Mouse (Mus musculus) layer of hippocampus, adult 2 months (tissue): ENCODE data around the gene Cyb561d1. TPM values are rescaled to one million over a fixed set of nuclear protein-coding genes. Genes with fewer than 3 reads are reported as not detected.

Experiments
- DNase-seq, 2 experiments: peaks; one replicate each; pipeline ENCODE4 v3.0.0; 2022; ENCODE audit warnings: low spot score in 2 of 2
- H3K27ac ChIP-seq: fragments of 200-600 bp; 2 replicates; pipeline ENCODE4 v1.8.1; 2022
- H3K4me3 ChIP-seq: fragments of 200-600 bp; 2 replicates; pipeline ENCODE4 v1.8.1; 2022; ENCODE audit warnings: mild to moderate bottlenecking
- CTCF ChIP-seq: fragments of 200-600 bp; conservative IDR thresholded peaks from 2 replicates; pipeline ENCODE4 v1.8.1; 2022; ENCODE audit warnings: antibody characterized with exemption, mild to moderate bottlenecking, moderate library complexity
- total RNA-seq, 2 experiments: library from RNA; stranded (reverse); gene quantifications; 2 replicates each; pipeline ENCODE4 v1.2.3; 2021

Cyb561d1 gene
- total RNA-seq, 2 experiments from 2014 or later, result 16.3 to 16.8 TPM

DNA sequence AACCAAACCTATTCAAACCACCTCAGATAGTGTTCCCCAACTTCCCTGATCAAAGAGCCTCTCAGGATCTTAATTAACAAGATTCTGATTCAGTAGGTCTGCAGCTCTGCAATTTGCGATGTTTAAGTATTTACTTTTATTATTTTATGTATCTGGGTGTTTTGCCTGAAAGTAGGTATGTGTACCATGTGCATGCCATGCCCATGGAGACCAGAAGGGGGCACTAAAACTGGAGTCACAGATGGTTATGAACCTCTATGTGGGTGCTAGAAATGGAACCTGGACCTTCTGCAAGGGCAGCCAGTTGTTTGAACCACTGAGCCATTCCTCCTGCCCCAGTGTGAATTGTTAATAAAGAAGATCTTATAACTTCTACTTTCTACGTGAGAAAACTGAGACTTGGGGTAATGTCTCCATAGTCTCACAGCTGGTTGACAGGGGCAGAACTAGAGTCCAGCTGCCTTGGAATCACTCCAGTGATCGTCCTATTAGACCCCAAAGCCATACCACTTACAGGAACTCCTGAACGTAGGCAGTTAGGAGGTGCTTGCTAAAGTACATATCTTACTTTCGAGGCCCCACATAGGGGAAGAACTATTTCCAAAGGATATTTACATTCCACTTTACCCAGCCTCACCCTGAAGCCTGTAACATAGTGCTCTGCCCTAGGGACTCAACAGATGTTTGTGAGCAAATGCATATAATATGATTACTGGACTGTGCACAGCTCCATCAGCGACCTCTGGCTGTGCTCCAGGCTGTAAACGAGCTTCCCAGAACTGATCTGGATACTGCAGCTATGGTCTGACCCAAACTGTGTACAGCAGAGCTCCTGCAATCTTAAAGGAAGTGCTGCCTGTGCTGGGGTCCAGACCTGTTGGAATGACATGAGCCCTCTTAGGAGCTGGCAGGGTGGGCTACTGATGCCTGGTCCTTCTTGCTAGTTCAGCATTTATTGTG lies 22.0 kb downstream of the Cyb561d1 start:
- DNase-seq, result no peak
- TF ChIP-seq CTCF, result peak; percentile 57
- no peak overlapping the region for H3K27ac ChIP-seq
- H3K4me3 ChIP-seq, result no peak overlapping the region

DNA sequence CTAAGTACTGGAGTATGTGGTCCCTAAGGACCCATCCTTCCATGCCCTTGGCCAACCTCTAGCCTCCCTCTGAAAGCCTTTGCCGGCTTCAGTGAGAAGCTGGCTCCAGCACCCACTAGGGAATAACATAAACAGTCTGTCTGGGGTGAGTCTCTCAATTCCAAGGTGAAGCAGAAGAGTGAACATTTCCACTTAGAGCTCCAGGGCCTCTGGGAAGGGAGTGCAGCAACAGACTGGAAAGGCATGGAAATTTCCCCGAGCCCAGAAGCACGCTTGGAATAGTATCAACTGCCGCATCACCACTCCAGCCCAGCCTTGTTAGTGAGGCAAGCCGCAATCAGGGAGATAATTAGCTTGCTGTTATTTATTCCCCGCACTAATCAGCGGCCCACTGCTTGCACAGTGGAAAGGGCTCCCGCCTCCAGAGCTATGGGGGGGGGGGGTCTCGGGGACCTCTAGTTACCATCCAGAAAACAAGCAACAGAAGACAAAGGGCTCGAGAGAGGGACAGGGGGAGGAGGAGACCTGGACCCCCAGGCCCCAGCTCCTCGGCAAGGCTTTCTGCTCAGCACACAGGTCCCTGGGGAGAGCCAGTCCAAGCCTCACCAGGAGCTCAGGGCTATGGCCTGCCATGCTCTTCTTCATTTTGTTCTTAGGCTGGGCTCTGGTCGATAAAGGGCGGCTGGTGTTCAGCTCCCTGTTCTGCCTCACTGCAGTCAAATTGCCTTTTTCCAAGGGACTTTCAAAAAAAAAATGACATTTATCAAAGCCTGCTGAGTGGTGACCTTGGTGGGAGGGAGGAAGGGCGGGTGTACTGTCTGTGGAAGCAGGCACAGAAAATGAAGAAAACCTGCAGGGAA lies 26.1 kb downstream of the Cyb561d1 start:
- Histone ChIP-seq H3K27ac (peak overlapping the region; percentile 85), H3K4me3 (peak overlapping the region; percentile 22; the same call in 1 of the 2 replicates)
- peak; percentile 84 to 91 for DNase-seq
- TF ChIP-seq CTCF, result no peak

DNA sequence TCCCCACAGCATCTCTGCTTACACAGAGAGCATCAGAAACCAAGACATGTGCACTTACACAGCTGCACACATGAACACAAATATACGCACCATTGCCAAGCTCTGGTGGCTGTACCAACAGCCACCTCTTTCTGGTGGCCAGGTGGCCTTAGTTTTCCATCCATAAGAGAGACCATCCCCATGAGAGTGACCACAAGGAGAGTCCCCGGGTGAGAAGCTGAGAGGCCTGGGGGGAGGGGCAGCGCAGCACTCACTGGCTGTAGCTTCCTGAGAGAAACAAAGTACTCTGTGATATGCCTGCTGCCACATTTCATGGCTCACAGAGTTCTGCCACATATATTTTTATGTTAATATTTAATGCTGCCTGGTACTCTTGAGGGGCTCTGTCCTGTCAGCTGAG lies 31.8 kb downstream of the Cyb561d1 start:
- no peak for TF ChIP-seq CTCF
- no peak for DNase-seq
- H3K4me3 ChIP-seq, result no peak overlapping the region
- no peak overlapping the region for H3K27ac ChIP-seq

DNA sequence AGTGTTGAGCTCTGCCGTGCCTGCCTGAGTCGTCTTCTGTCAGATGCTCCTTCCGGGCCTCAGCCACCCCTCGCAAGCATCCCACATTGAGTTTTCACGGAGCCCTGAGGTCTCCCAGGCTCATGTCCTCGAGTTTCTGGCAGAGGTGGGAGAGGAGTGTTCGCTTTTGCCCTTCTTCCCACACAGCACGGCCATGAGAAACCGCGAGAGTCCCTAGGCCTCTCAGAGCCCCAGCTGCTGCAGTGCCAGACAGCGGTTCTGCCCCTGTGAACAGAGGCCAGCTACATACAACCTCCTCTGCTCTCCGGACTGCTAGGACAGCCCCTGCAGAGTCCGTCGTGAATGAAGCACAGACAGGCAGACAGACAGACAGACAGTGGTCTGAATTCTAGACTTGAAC lies 33.5 kb downstream of the Cyb561d1 start:
- Histone ChIP-seq H3K27ac (peak overlapping the region; percentile 82; the same call in 1 of the 2 replicates), H3K4me3 (no peak overlapping the region)
- no peak for TF ChIP-seq CTCF
- no peak for DNase-seq

DNA sequence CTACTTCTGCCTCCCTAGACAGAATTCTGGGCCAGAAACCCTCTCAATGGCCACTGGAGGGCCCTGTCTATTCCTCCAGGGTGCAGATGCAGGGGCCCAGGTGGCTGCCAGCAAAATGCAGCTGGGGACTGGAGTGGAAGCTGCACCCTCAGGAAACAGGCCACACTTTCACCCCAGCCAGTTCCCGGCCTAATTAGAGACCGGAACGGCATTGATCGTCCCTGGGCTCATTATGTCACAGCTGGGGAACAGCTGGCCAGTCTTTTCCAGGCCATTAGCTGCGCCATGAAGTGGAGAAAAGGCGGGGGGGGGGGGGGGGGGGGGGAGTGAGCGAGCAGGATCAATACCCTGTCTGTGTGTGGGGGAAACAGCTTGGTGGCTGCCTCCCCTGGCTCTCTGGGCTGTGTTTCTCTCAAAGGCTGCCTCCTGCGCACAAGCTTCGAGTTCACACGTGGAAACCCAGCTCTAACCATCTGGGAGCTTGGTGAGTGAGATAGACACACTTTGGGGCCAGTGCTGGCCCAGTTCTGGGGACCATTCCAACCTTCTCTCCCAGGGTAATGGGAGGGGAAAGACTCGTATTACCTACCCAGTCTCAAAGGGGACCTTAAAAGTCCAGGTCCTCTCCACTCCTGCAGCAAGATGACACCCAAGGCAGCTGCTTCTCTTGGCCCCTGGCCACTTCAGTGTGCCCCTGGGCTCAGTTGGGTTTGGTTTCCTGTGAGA lies 34.4 kb downstream of the Cyb561d1 start:
- Histone ChIP-seq H3K27ac (peak overlapping the region; percentile 82), H3K4me3 (no peak overlapping the region)
- TF ChIP-seq CTCF, result peak; percentile 67
- peak; percentile 65 to 66 for DNase-seq

DNA sequence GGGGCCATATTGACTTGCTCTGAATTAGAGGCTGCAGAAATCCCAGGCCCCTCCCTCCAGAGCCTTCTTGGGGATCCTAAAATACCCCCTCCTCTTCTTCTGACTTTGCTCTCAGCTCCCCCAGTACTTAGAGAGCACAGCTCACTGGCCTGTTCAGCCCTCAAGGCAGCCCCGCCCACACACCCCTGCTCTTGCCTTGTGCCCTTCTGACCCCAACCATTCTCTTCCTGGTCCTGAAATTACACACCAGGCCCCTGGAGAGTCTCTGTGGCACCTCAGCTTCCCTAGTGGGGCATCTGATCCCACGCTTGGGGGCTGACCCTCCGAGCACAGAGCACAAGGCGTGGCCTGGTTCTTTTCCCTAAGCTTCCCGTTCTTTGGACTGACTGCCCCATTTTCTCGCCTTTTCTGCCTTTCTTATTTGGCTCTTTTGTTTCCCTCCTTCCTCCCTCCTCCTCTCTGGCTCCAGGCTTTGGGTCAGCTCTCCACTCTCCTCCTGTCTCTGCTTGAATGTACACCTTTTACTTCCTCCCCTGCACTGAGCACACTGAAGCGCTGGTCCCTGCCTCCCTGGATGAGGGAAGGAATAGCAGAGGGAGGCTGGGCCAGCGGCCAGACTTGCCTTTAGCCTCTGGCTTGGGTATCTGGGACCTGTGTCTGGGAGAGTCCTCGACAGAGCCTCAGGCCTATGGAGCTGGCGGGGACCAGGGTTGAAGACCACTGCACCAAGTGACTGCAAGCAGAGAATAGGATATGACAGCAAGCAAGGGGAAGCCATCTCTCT lies 35.3 kb downstream of the Cyb561d1 start:
- TF ChIP-seq CTCF, result no peak
- DNase-seq, result no peak
- Histone ChIP-seq H3K27ac (peak overlapping the region; percentile 82), H3K4me3 (no peak overlapping the region)

DNA sequence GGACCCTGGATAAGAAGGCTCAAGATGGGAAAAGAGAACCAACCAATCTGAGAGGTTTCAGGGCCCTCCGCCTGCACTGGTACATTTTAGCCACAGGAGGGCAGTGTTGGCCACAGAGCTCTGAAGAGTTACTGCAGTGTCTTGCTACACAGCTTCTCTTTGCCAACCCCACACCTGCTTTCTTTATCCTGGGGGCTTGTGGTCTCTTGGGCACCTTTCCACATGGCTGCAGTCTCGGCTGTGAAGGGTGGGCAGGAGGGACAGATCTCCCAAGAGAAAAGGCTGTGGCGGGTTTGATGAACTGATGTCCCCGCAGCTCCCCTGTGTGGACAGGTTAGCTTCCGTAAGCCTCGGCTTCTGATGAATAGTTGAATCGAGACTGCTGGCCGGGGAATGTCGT lies 36.2 kb downstream of the Cyb561d1 start:
- DNase-seq, result peak; percentile 80 to 92
- peak overlapping the region; percentile 82 for H3K27ac ChIP-seq
- peak overlapping the region; percentile 33 for H3K4me3 ChIP-seq
- peak; percentile 99 for TF ChIP-seq CTCF

DNA sequence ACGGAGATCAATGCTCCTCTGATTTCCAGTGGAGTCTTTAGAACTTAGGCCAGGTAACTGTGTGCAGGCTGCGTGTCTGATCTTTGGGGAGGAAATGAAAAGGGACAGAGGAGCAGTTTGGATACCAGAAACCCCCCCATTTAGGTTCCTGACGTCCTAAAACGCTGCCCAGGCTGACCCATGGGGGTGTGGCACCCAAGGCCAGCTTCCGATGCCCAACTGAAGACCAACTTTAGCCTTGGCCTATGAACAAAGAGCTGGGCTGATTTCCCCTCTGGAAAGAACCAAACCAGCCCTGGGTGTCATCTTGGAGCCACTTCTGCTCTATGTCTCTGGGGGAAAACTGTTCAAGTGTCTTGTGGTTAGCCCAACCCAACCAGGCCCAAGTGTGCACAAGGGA lies 36.9 kb downstream of the Cyb561d1 start:
- Histone ChIP-seq H3K4me3 (no peak overlapping the region), H3K27ac (no peak overlapping the region)
- TF ChIP-seq CTCF, result no peak
- DNase-seq, result no peak

DNA sequence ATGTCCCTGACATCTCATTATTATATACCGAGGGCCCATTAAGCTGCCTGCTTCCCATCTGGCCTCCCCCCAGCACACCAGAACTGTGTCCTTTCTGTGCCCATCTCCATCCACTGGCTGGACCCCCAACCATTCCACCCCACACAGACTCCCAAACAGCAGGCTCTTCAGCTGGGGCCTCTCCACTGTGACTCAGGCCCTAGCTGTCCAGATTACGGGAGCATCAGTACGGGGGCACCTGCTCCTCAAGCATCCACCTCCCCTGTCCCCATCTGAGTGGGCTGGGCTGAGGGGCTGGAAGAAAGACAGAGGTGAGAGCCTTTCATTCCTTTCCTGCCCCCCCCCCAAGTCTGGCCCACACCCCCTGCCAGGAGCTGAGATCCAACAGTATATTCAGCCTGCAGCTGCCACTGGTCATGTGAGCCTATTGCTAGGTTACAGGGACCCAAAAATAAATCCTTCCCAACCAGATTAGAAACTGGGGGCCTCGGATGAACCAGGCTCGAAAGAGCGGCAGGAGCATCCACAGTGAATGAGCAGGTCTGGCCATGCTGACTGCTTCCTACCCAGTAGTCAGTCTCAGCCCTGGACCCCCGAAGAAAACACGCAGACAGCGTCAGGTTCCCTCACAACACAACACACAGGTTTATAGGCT lies 42.5 kb downstream of the Cyb561d1 start:
- Histone ChIP-seq H3K4me3 (peak overlapping the region; percentile 27; the same call in 1 of the 2 replicates), H3K27ac (peak overlapping the region; percentile 95)
- TF ChIP-seq CTCF, result no peak
- peak; percentile 69 to 78 for DNase-seq

DNA sequence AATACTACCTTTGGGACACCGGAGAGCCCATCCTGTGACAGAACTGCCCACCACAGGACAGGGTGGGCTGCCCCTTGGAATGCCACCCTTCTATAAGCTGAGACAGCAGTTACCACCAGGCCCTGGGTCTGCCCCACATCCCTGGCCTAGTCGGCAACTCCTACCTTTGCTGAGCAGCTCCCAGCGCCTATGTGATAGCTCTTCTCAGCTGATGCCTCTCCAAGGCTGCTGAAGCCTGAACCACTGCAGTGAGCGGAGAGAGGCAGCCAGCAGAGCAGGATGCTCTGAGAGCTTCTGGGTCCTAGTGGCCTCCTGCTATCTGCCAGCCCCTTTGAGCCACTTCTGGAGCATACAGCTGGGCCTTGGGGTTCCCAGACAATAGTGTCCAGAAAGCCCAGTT lies 46.4 kb downstream of the Cyb561d1 start, which contains the start of gene Gpr61:
Gene Gpr61, minus strand, starts transcription at position 227 of the 400 bp plus-strand sequence.
- no peak for TF ChIP-seq CTCF
- peak; percentile 75 to 83 for DNase-seq
- peak within 1 kb of the TSS; percentile 72 for H3K4me3 ChIP-seq
- peak within 1 kb of the TSS; percentile 93 for H3K27ac ChIP-seq

DNA sequence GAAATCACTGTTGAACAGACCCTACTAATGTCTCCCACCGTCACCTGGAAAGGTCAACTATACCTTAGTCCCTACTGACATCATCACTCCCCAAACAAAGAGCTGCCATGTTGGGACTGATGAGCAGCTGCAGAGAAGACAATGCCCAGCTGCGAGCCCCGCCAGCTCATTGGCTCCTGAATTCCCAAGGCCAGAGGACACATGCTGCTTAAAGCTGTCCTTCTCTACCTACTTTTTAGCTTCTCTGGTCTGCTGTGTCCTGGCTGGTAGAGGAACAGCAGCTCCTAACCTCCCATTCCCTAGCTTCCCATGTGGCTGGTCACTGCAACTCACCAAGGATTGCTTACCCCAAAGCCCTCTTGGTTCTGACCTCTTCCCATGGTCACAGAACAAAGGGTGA lies 48.7 kb downstream of the Cyb561d1 start:
- no peak for DNase-seq
- TF ChIP-seq CTCF, result no peak
- no peak overlapping the region for H3K4me3 ChIP-seq
- no peak overlapping the region for H3K27ac ChIP-seq
